Mouse (Mus musculus) heart, embryonic 14.5 days (tissue): ENCODE measurements around the gene Tas2r138. TPM values are rescaled to one million over a fixed set of nuclear protein-coding genes. Genes with fewer than 3 reads are reported as not detected.
"Not testable (repeated sequence)": the region's sequence is repeated elsewhere in the genome, so short reads cannot be mapped to it uniquely, and the experiment has no call there.

Experiments
- ATAC-seq: fragments of 200-750 bp; cut with Nextera tagmentation; 2 replicates; pipeline ENCODE4 v1.8.0; 2017; ENCODE audit warnings: low read depth, moderate TSS enrichment; ENCODE audit not compliant: insufficient number of reproducible peaks, insufficient read depth, low FRiP score
- H3K27ac ChIP-seq, 2 experiments: fragments of 200-500 bp in 1 of 2; fragments of 300-500 bp in 1 of 2; sonication (generic) in 1 of 2; replicated peaks in 1 of 2; 2 replicates each; pipeline ENCODE4 v1.5.1; 2012 to 2014; ENCODE audit warnings: low read depth in 2 of 2, low read length in 2 of 2, control low read depth in 1 of 2, mild to moderate bottlenecking in 1 of 2, mixed read lengths in 1 of 2; ENCODE audit not compliant: control insufficient read depth in 1 of 2, insufficient read depth in 1 of 2
- H3K27me3 ChIP-seq: fragments of 300-500 bp; sonication (generic); 2 replicates; pipeline ENCODE4 v1.6.1; 2014; ENCODE audit warnings: mild to moderate bottlenecking, low read length, control low read depth; ENCODE audit not compliant: control insufficient read depth, insufficient read depth
- H3K36me3 ChIP-seq: fragments of 300-500 bp; sonication (generic); 2 replicates; pipeline ENCODE4 v1.6.1; 2014; ENCODE audit warnings: mild to moderate bottlenecking, control low read depth, low read length, mixed read lengths; ENCODE audit not compliant: control insufficient read depth, insufficient read depth
- H3K4me1 ChIP-seq, 2 experiments: fragments of 200-500 bp in 1 of 2; fragments of 300-500 bp in 1 of 2; sonication (generic) in 1 of 2; 2 replicates each; pipeline ENCODE4 v1.6.1; 2012 to 2014; ENCODE audit warnings: low read length in 2 of 2, control low read depth in 1 of 2, mixed read lengths in 1 of 2; ENCODE audit not compliant: control insufficient read depth in 2 of 2, insufficient read depth in 2 of 2
- H3K4me2 ChIP-seq: fragments of 300-500 bp; sonication (generic); 2 replicates; pipeline ENCODE4 v1.6.1; 2014; ENCODE audit warnings: mild to moderate bottlenecking, low read length
- H3K4me3 ChIP-seq, 2 experiments: fragments of 200-500 bp in 1 of 2; fragments of 300-500 bp in 1 of 2; sonication (generic) in 1 of 2; 2 replicates each; pipeline ENCODE4 v1.5.1; 2012 to 2014; ENCODE audit warnings: low read length in 2 of 2, mild to moderate bottlenecking in 2 of 2, control low read depth in 1 of 2, low read depth in 1 of 2, moderate library complexity in 1 of 2; ENCODE audit not compliant: control insufficient read depth in 1 of 2, insufficient read depth in 1 of 2
- H3K9ac ChIP-seq: fragments of 300-500 bp; sonication (generic); 2 replicates; pipeline ENCODE4 v1.6.1; 2014; ENCODE audit warnings: mild to moderate bottlenecking, low read length
- H3K9me3 ChIP-seq: fragments of 300-500 bp; sonication (generic); 2 replicates; pipeline ENCODE4 v1.6.1; 2016; ENCODE audit warnings: low read length, control low read depth; ENCODE audit not compliant: control insufficient read depth
- whole genome bisulfite sequencing: fragments of 180-500 bp; shearing (Covaris S2); extraction: QIAGEN DNeasy Blood & Tissue Kit; methylation state at CpG from one replicate; pipeline ENCODE4 v1.1.7; 2014; 5-methylcytosine and 5-hydroxymethylcytosine counted together
- polyA plus RNA-seq: library from polyadenylated mRNA; unstranded; fragments of >200 nt; fragmentation: Nextera tagmentation; extraction: Ambion mirVana; gene quantifications from 2 replicates; pipeline ENCODE4 v1.2.1, GENCODE M21; 2014

Tas2r138 gene
- polyA plus RNA-seq, 1 experiment from 2014 or later = not detected

- no peak for ATAC-seq
- Histone ChIP-seq H3K36me3 (no peaks in the 10 kb centered on the region), H3K4me3 (no peak overlapping the region), H3K9me3 (no peaks in the 10 kb centered on the region), H3K9ac (no peak overlapping the region), H3K4me1 (no peaks in the 10 kb centered on the region), H3K27ac (no peak overlapping the region), H3K27me3 (no peaks in the 10 kb centered on the region), H3K4me2 (no peak overlapping the region)
- WGBS = 84% methylated on average over 1 of the region's 1 CpGs
These were observed 21.5 kb upstream of the Tas2r138 start for GRCm38 (mm10) chr6:40634640-40635071.

GRCm38 (mm10) chr6:40628406-40629000, 15.4 kb upstream of the Tas2r138 start, which contains the start of gene Mgam:
Mgam (plus strand) TSS chr6:40628831.
- WGBS = 76% methylated on average over 8 of the region's 8 CpGs
- H3K4me1 ChIP-seq = no peaks in the 10 kb centered on the region
- no peaks in the 10 kb centered on the region for H3K9me3 ChIP-seq
- H3K9ac ChIP-seq = no peak within 1 kb of the TSS
- H3K4me3 ChIP-seq = no peak within 1 kb of the TSS
- ATAC-seq = no peak
- no peak within 1 kb of the TSS for H3K27ac ChIP-seq
- H3K4me2 ChIP-seq = no peak within 1 kb of the TSS
- no peaks in the 10 kb centered on the region for H3K27me3 ChIP-seq
- no peaks in the 10 kb centered on the region for H3K36me3 ChIP-seq

- no peak overlapping the region for H3K9ac ChIP-seq
- no peak overlapping the region for H3K4me3 ChIP-seq
- H3K27me3 ChIP-seq = no peaks in the 10 kb centered on the region
- H3K4me1 ChIP-seq = no peaks in the 10 kb centered on the region
- no peaks in the 10 kb centered on the region for H3K36me3 ChIP-seq
- no peak overlapping the region for H3K27ac ChIP-seq
- H3K9me3 ChIP-seq = no peaks in the 10 kb centered on the region
- ATAC-seq = no peak
- WGBS = 43% methylated on average over 1 of the region's 1 CpGs
- no peak overlapping the region for H3K4me2 ChIP-seq
These were observed 13.0 kb upstream of the Tas2r138 start for GRCm38 (mm10) chr6:40626111-40626510.

- no peaks in the 10 kb centered on the region for H3K36me3 ChIP-seq
- no peak for ATAC-seq
- H3K27ac ChIP-seq = no peak overlapping the region
- H3K4me1 ChIP-seq = no peaks in the 10 kb centered on the region
- 9% methylated on average over 2 of the region's 2 CpGs for WGBS
- H3K27me3 ChIP-seq = no peaks in the 10 kb centered on the region
- H3K4me2 ChIP-seq = no peak overlapping the region
- H3K9ac ChIP-seq = no peak overlapping the region
- H3K9me3 ChIP-seq = no peaks in the 10 kb centered on the region
- no peak overlapping the region for H3K4me3 ChIP-seq
These were observed 4.9 kb upstream of the Tas2r138 start for GRCm38 (mm10) chr6:40617965-40618364.

- no peaks in the 10 kb centered on the region for H3K27me3 ChIP-seq
- WGBS = 76% methylated on average over 8 of the region's 8 CpGs
- H3K4me1 ChIP-seq = no peaks in the 10 kb centered on the region
- H3K4me3 ChIP-seq = no peak overlapping the region
- H3K9me3 ChIP-seq = no peaks in the 10 kb centered on the region
- ATAC-seq = no peak
- no peak overlapping the region for H3K27ac ChIP-seq
- no peak overlapping the region for H3K4me2 ChIP-seq
- no peak overlapping the region for H3K9ac ChIP-seq
- H3K36me3 ChIP-seq = no peaks in the 10 kb centered on the region
These were observed 2.9 kb downstream of the Tas2r138 start for GRCm38 (mm10) chr6:40610244-40610643.

GRCm38 (mm10) chr6:40607431-40607830, 5.7 kb downstream of the Tas2r138 start:
- H3K27me3 ChIP-seq = no peaks in the 10 kb centered on the region
- no peak for ATAC-seq
- H3K4me3 ChIP-seq = no peak overlapping the region
- H3K4me1 ChIP-seq = no peaks in the 10 kb centered on the region
- H3K36me3 ChIP-seq = no peaks in the 10 kb centered on the region
- H3K9ac ChIP-seq = no peak overlapping the region
- no peaks in the 10 kb centered on the region for H3K9me3 ChIP-seq
- no peak overlapping the region for H3K4me2 ChIP-seq
- no peak overlapping the region for H3K27ac ChIP-seq

GRCm38 (mm10) chr6:40598546-40598945, 14.6 kb downstream of the Tas2r138 start:
- not testable (repeated sequence) for ATAC-seq, H3K27ac ChIP-seq, H3K9me3 ChIP-seq, H3K36me3 ChIP-seq, H3K4me2 ChIP-seq, H3K9ac ChIP-seq, H3K4me3 ChIP-seq, H3K4me1 ChIP-seq, H3K27me3 ChIP-seq
- 25% methylated on average over 4 of the region's 4 CpGs for WGBS
